Mouse (Mus musculus) limb, embryonic 14.5 days (tissue): ENCODE measurements around the gene Cib1. TPM values are rescaled to one million over a fixed set of nuclear protein-coding genes. Genes with fewer than 3 reads are reported as not detected.

Experiments
- ATAC-seq: fragments of 200-750 bp; cut with Nextera tagmentation; 2 replicates; pipeline ENCODE4 v1.8.0; 2017; ENCODE audit warnings: low read depth, moderate number of reproducible peaks, moderate TSS enrichment; ENCODE audit not compliant: low FRiP score
- DNase-seq: peaks from one replicate; pipeline ENCODE4 v3.0.0-alpha.2; 2015; ENCODE audit warnings: low spot score
- H3K27ac ChIP-seq: fragments of 300-500 bp; sonication (generic); replicated peaks from 2 replicates; pipeline ENCODE4 v1.5.1; 2014; ENCODE audit warnings: low read depth, mild to moderate bottlenecking, low read length, moderate library complexity, mixed read lengths
- H3K27me3 ChIP-seq: fragments of 300-500 bp; sonication (generic); 2 replicates; pipeline ENCODE4 v1.6.1; 2014; ENCODE audit warnings: low read length, mixed read lengths; ENCODE audit not compliant: control insufficient read depth, insufficient read depth
- H3K36me3 ChIP-seq: fragments of 300-500 bp; sonication (generic); 2 replicates; pipeline ENCODE4 v1.6.1; 2014; ENCODE audit warnings: mild to moderate bottlenecking, low read length, moderate library complexity, mixed read lengths; ENCODE audit not compliant: control insufficient read depth, insufficient read depth
- H3K4me1 ChIP-seq: fragments of 300-500 bp; sonication (generic); 2 replicates; pipeline ENCODE4 v1.6.1; 2014; ENCODE audit warnings: antibody characterized with exemption, low read length, mixed read lengths; ENCODE audit not compliant: control insufficient read depth, insufficient read depth
- H3K4me2 ChIP-seq: fragments of 300-500 bp; sonication (generic); replicated peaks from 2 replicates; pipeline ENCODE4 v1.6.1; 2014; ENCODE audit warnings: low read depth, mild to moderate bottlenecking, low read length, moderate library complexity; ENCODE audit not compliant: severe bottlenecking
- H3K4me3 ChIP-seq: fragments of 300-500 bp; sonication (generic); replicated peaks from 2 replicates; pipeline ENCODE4 v1.5.1; 2014; ENCODE audit warnings: low read length
- H3K9ac ChIP-seq: fragments of 300-500 bp; sonication (generic); 2 replicates; pipeline ENCODE4 v1.6.1; 2014; ENCODE audit warnings: mild to moderate bottlenecking, low read depth, low read length, moderate library complexity; ENCODE audit not compliant: severe bottlenecking
- H3K9me3 ChIP-seq: fragments of 300-500 bp; sonication (generic); 2 replicates; pipeline ENCODE4 v1.6.1; 2016; ENCODE audit warnings: low read length; ENCODE audit not compliant: control insufficient read depth
- POLR2A ChIP-seq: fragments of 200-500 bp; IDR thresholded peaks from 2 replicates; pipeline ENCODE4 v1.8.0; 2012; ENCODE audit warnings: inconsistent platforms, mild to moderate bottlenecking, moderate library complexity, borderline replicate concordance; ENCODE audit not compliant: insufficient read depth, insufficient read length; ENCODE audit errors: extremely low read depth
- WGBS: fragments of 180-500 bp; shearing (Covaris S2); extraction: QIAGEN DNeasy Blood & Tissue Kit; methylation state at CpG from one replicate; pipeline ENCODE4 v1.1.7; 2014; 5-methylcytosine and 5-hydroxymethylcytosine counted together
- polyA plus RNA-seq, 2 experiments: library from polyadenylated mRNA; depleted of rRNA in 1 of 2; stranded (reverse) in 1 of 2; unstranded in 1 of 2; fragments of >200 nt; fragmentation: Nextera tagmentation in 1 of 2; extraction: Ambion mirVana in 1 of 2; gene quantifications; 2 replicates each; pipeline versions ENCODE4 v1.2.1 to v1.2.3; 2012 to 2014

Gene Cib1
- polyA plus RNA-seq, 2 experiments = 37.8 to 66.1 TPM

DNA sequence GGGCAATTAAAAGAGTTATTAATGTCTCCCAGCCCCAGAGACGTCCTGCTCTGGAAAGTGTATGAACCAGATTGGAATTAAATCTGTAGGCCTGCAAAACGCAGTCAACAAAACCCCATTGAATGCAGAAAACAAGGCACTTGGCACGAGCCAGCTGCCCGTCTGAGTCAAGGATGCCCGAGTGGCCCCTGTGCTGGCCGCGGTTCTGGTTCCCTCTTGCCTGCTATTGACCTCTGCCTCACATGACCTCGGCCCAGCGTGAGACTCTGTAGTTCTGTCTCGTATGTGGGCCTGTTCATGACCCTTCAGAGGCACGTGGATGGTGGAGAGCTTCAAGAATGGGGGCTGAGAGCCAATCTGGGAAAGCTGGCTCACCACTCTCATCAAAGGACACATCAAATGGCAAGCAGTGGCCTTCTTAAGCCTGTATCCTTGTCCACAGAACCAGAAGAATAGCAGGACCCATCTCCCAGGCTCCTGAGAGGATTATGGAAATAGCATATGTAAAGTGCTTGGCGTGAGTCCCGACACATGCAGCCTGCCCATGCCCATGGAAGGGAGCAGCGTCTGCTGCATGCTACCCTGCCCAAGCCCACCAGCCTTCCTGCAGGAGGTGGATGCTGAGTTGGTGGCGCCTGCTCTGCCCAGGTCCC, 30.6 kb downstream of the Cib1 start:
- WGBS = 79% methylated on average over 15 of the region's 15 CpGs
- Histone ChIP-seq H3K4me3 (no peak overlapping the region), H3K4me2 (no peak overlapping the region), H3K27ac (no peak overlapping the region), H3K9me3 (no peaks in the 10 kb centered on the region), H3K9ac (no peak overlapping the region), H3K36me3 (peaks cover 9% of the 10 kb centered on the region; the same call in 1 of the 2 replicates), H3K27me3 (no peaks in the 10 kb centered on the region), H3K4me1 (peaks cover 30% of the 10 kb centered on the region)
- ATAC-seq = no peak
- TF ChIP-seq POLR2A = no peak
- no peak for DNase-seq

DNA sequence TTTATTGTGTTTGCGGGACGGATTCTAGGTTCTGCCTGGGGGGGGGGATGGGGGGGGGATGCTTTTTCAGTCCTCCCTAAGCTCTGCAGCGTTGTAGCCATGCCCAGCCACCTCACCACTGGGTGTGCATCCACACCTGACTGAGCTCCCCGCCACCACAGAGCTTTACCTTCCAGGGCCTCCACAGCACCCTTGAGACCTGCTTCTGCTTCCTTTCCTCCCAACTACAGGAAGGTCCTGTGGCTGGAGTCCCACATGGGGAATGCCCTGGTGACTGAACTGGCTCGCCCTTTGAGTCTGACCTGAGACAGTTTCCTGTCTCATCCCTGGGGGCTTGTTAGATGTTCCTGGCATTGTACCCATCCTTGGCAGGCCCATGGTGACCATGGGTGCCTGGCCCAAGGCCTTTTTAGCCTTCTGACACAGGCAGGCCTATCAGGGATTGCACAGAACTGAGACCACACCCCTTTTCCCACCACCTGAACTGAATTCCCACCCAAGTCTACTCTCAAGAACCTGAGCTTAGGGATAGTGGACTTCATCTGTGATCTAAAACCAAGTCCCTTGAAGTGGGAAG, 31.6 kb downstream of the Cib1 start:
- no peak overlapping the region for H3K27ac ChIP-seq
- no peak overlapping the region; the same call in 1 of the 2 replicates for H3K9ac ChIP-seq
- TF ChIP-seq POLR2A = no peak
- 69% methylated on average over 5 of the region's 5 CpGs for WGBS
- H3K9me3 ChIP-seq = no peaks in the 10 kb centered on the region
- H3K27me3 ChIP-seq = no peaks in the 10 kb centered on the region
- H3K4me2 ChIP-seq = no peak overlapping the region
- no peak for DNase-seq
- H3K36me3 ChIP-seq = peaks cover 9% of the 10 kb centered on the region; the same call in 1 of the 2 replicates
- H3K4me3 ChIP-seq = no peak overlapping the region
- no peak for ATAC-seq
- H3K4me1 ChIP-seq = peaks cover 29% of the 10 kb centered on the region

DNA sequence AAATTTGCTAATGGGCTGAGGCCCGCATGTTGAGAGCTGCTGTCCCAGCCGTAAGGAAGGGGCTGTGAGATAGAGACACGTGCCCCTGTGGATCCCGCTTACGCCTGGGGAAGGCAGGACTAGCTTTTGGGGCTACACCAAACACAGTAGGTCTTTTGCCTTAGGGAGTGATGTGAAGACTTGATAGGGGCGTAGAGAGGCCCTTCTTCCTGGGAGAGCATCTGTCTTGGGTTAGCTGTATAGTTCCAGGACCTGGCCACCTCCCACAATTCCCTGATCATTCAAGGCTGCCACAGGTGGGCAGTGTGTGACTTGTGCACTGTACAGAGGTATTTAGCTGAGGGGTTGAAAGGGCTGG, 32.0 kb downstream of the Cib1 start:
- Histone ChIP-seq H3K4me1 (peaks cover 29% of the 10 kb centered on the region), H3K9me3 (no peaks in the 10 kb centered on the region), H3K9ac (no peak overlapping the region), H3K27ac (no peak overlapping the region), H3K4me2 (no peak overlapping the region), H3K4me3 (no peak overlapping the region), H3K27me3 (no peaks in the 10 kb centered on the region), H3K36me3 (peaks cover 9% of the 10 kb centered on the region; the same call in 1 of the 2 replicates)
- no peak for TF ChIP-seq POLR2A
- no peak for ATAC-seq
- 58% methylated on average over 6 of the region's 6 CpGs for WGBS
- DNase-seq = no peak

DNA sequence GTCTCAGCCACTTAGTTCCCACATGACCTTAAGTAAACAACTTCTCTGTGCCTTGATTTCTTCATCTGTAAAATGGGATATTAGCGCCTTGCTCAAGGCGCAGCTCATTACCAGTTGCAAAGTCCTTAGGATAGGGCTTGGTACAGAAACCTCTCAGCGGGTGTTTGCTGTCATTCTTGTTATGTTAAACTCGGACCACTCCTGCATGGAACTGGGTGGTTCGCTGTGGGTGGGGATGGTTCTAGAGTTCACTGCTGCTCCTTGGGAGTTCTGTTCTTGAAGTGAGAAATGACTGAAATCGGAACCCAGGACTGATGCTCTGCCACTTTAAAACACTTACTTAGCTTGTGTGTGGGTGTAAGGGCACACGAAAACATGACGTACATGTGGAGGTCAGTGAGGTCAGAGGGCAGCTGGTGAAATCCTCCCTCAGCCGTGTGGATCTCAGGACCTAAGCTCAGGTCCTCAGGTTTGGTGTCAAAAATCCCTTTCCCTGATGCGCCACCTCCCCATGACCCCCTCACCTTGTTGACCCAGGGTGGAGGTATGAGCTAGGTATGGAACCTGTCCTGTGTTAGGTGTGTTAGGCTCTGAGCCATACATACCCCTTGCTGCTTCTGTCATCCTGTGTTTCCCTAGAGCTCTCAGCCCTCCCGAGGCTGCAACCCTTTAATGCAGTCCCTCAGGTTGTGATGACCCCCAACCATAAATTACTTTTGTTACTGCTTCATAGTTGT, 32.6 kb downstream of the Cib1 start:
- Histone ChIP-seq H3K4me2 (peak overlapping the region; percentile 89; the same call in 1 of the 2 replicates), H3K9ac (no peak overlapping the region)

DNA sequence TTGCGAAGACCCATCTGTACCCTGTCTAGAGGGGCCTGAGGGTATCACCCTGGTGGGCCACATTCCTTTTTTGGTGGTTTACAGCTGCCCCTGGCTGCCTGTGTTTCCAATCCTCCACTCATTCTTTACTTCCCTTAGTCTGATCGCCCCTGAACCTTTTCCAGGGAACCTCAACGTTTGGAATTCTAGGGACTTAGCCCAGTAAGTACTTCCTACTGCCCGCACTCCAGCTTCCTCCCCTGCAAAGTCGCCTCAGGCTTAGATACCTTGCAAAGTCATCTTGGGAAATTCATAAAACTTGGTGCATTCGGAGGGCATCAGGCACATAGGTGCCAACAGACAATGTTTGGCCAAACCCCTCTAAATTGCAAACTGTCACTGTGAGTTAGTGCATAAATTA, 33.3 kb downstream of the Cib1 start:
- Histone ChIP-seq H3K4me2 (peak overlapping the region; percentile 89), H3K4me1 (peaks cover 29% of the 10 kb centered on the region), H3K9me3 (no peaks in the 10 kb centered on the region), H3K36me3 (peaks cover 9% of the 10 kb centered on the region; the same call in 1 of the 2 replicates), H3K27ac (peak overlapping the region; percentile 92), H3K27me3 (no peaks in the 10 kb centered on the region), H3K4me3 (peak overlapping the region; percentile 80), H3K9ac (peak overlapping the region; percentile 79)
- WGBS = 17% methylated on average over 6 of the region's 6 CpGs
- no peak for TF ChIP-seq POLR2A
- ATAC-seq (no peak), DNase-seq (no peak)

More for the DNA sequence above, 32.6 kb downstream of the Cib1 start:
- whole genome bisulfite sequencing = 69% methylated on average over 11 of the region's 11 CpGs
- no peak for ATAC-seq
- Histone ChIP-seq H3K4me3 (peak overlapping the region; percentile 80), H3K27ac (no peak overlapping the region), H3K4me1 (peaks cover 29% of the 10 kb centered on the region), H3K36me3 (peaks cover 9% of the 10 kb centered on the region; the same call in 1 of the 2 replicates), H3K27me3 (no peaks in the 10 kb centered on the region), H3K9me3 (no peaks in the 10 kb centered on the region)
- DNase-seq = no peak
- no peak for TF ChIP-seq POLR2A
